Mouse (Mus musculus) hindbrain, embryonic 14.5 days (tissue): ENCODE data around the gene Cd52. TPM values are rescaled to one million over a fixed set of nuclear protein-coding genes. Genes with fewer than 3 reads are reported as not detected.
A peak's percentile ranks its signal among the peaks of the same experiment; 100 is the strongest.

ENCODE experiments used
- ATAC-seq: fragments of 200-750 bp; cut with Nextera tagmentation; 2 replicates; pipeline ENCODE4 v1.8.0; 2017; ENCODE audit warnings: moderate number of reproducible peaks, mild to moderate bottlenecking, moderate TSS enrichment, moderate library complexity; ENCODE audit not compliant: low FRiP score
- DNase-seq: peaks from one replicate; pipeline ENCODE4 v3.0.0-alpha.2; 2015; ENCODE audit warnings: low spot score
- H3K27ac ChIP-seq: fragments of 300-500 bp; sonication (generic); 2 replicates; pipeline ENCODE4 v1.5.1; 2014; ENCODE audit warnings: mild to moderate bottlenecking, moderate library complexity
- H3K27me3 ChIP-seq: fragments of 300-500 bp; sonication (generic); 2 replicates; pipeline ENCODE4 v1.6.1; 2014; ENCODE audit warnings: mild to moderate bottlenecking, low read length, mixed read lengths; ENCODE audit not compliant: control insufficient read depth, insufficient read depth
- H3K36me3 ChIP-seq: fragments of 300-500 bp; sonication (generic); replicated peaks from 2 replicates; pipeline ENCODE4 v1.6.1; 2014; ENCODE audit not compliant: control insufficient read depth, insufficient read depth
- H3K4me1 ChIP-seq: fragments of 300-500 bp; sonication (generic); replicated peaks from 2 replicates; pipeline ENCODE4 v1.6.1; 2014; ENCODE audit warnings: antibody characterized with exemption, low read length, mixed read lengths; ENCODE audit not compliant: control insufficient read depth, insufficient read depth
- H3K4me2 ChIP-seq: fragments of 300-500 bp; sonication (generic); replicated peaks from 2 replicates; pipeline ENCODE4 v1.6.1; 2014; ENCODE audit warnings: mild to moderate bottlenecking, moderate library complexity
- H3K4me3 ChIP-seq: fragments of 300-500 bp; sonication (generic); replicated peaks from 2 replicates; pipeline ENCODE4 v1.5.1; 2014; ENCODE audit warnings: mild to moderate bottlenecking, low read length
- H3K9ac ChIP-seq: fragments of 300-500 bp; sonication (generic); 2 replicates; pipeline ENCODE4 v1.6.1; 2014
- H3K9me3 ChIP-seq: fragments of 300-500 bp; sonication (generic); 2 replicates; pipeline ENCODE4 v1.6.1; 2016; ENCODE audit warnings: low read length; ENCODE audit not compliant: control insufficient read depth
- WGBS: fragments of 180-500 bp; shearing (Covaris S2); extraction: QIAGEN DNeasy Blood & Tissue Kit; methylation state at CpG from one replicate; pipeline ENCODE4 v1.1.7; 2014; 5-methylcytosine and 5-hydroxymethylcytosine counted together
- polyA plus RNA-seq: library from polyadenylated mRNA; unstranded; fragments of >200 nt; fragmentation: Nextera tagmentation; extraction: Ambion mirVana; gene quantifications from 2 replicates; pipeline ENCODE4 v1.2.1, GENCODE M21; 2014

Gene Cd52
- polyA plus RNA-seq, 1 experiment from 2014 or later = 2.4 TPM

GRCm38 (mm10) chr4:134127793-134128192 is 32.9 kb upstream of the Cd52 start:
- no peak for ATAC-seq
- Histone ChIP-seq H3K9ac (peak overlapping the region; percentile 84), H3K9me3 (no peaks in the 10 kb centered on the region), H3K4me2 (peak overlapping the region; percentile 71), H3K4me1 (peaks cover 18% of the 10 kb centered on the region), H3K27ac (no peak overlapping the region), H3K4me3 (peak overlapping the region; percentile 71), H3K36me3 (peaks cover 13% of the 10 kb centered on the region), H3K27me3 (no peaks in the 10 kb centered on the region)
- DNase-seq = no peak
- 63% methylated on average over 8 of the region's 8 CpGs for WGBS

GRCm38 (mm10) chr4:134127121-134127455 is 32.2 kb upstream of the Cd52 start:
- 92% methylated on average over 7 of the region's 7 CpGs for WGBS
- peak overlapping the region; percentile 84 for H3K9ac ChIP-seq
- peak overlapping the region; percentile 71 for H3K4me2 ChIP-seq

GRCm38 (mm10) chr4:134126300-134127120 is 31.6 kb upstream of the Cd52 start:
- H3K4me2 ChIP-seq = no peak overlapping the region
- H3K27ac ChIP-seq = no peak overlapping the region
- no peaks in the 10 kb centered on the region for H3K27me3 ChIP-seq
- H3K9ac ChIP-seq = peak overlapping the region; percentile 84
- H3K4me3 ChIP-seq = no peak overlapping the region
- peaks cover 11% of the 10 kb centered on the region for H3K36me3 ChIP-seq
- H3K9me3 ChIP-seq = no peaks in the 10 kb centered on the region
- no peak for DNase-seq
- peaks cover 18% of the 10 kb centered on the region for H3K4me1 ChIP-seq
- 89% methylated on average over 21 of the region's 21 CpGs for WGBS
- no peak for ATAC-seq

More at GRCm38 (mm10) chr4:134127121-134127455, 32.2 kb upstream of the Cd52 start:
- DNase-seq (no peak), ATAC-seq (no peak)
- Histone ChIP-seq H3K4me3 (0 out of 2 replicates have a peak overlapping the region, but pooled peaks have one; percentile 71), H3K9me3 (no peaks in the 10 kb centered on the region), H3K4me1 (peaks cover 18% of the 10 kb centered on the region), H3K27ac (no peak overlapping the region), H3K27me3 (no peaks in the 10 kb centered on the region), H3K36me3 (peaks cover 13% of the 10 kb centered on the region)

GRCm38 (mm10) chr4:134125383-134126060 is 30.6 kb upstream of the Cd52 start:
- ATAC-seq (no peak), DNase-seq (no peak)
- H3K27ac ChIP-seq = no peak overlapping the region
- 0 out of 2 replicates have a peak, but pooled peaks cover 2% of the 10 kb centered on the region for H3K36me3 ChIP-seq
- H3K4me1 ChIP-seq = peaks cover 18% of the 10 kb centered on the region
- WGBS = 87% methylated on average over 15 of the region's 15 CpGs
- H3K27me3 ChIP-seq = no peaks in the 10 kb centered on the region
- no peak overlapping the region for H3K4me2 ChIP-seq
- no peak overlapping the region for H3K9ac ChIP-seq
- no peak overlapping the region for H3K4me3 ChIP-seq
- H3K9me3 ChIP-seq = no peaks in the 10 kb centered on the region

- Histone ChIP-seq H3K4me1 (peaks cover 18% of the 10 kb centered on the region), H3K4me3 (no peak overlapping the region), H3K27me3 (no peaks in the 10 kb centered on the region), H3K9ac (no peak overlapping the region), H3K27ac (no peak overlapping the region), H3K4me2 (no peak overlapping the region), H3K9me3 (no peaks in the 10 kb centered on the region), H3K36me3 (no peaks in the 10 kb centered on the region)
- ATAC-seq (no peak), DNase-seq (peak; percentile 72)
- WGBS = 28% methylated on average over 17 of the region's 17 CpGs
These were observed 29.0 kb upstream of the Cd52 start for GRCm38 (mm10) chr4:134123680-134124551.

- no peaks in the 10 kb centered on the region for H3K9me3 ChIP-seq
- no peak for ATAC-seq
- no peaks in the 10 kb centered on the region for H3K36me3 ChIP-seq
- H3K4me3 ChIP-seq = no peak overlapping the region
- peaks cover 18% of the 10 kb centered on the region for H3K4me1 ChIP-seq
- no peak for DNase-seq
- no peaks in the 10 kb centered on the region for H3K27me3 ChIP-seq
- WGBS = 89% methylated on average over 6 of the region's 6 CpGs
- no peak overlapping the region for H3K27ac ChIP-seq
- H3K4me2 ChIP-seq = no peak overlapping the region
- no peak overlapping the region for H3K9ac ChIP-seq
These were observed 28.3 kb upstream of the Cd52 start for GRCm38 (mm10) chr4:134123147-134123546.

- H3K4me1 ChIP-seq = peaks cover 10% of the 10 kb centered on the region
- ATAC-seq (no peak), DNase-seq (no peak)
These were observed 27.4 kb upstream of the Cd52 start for GRCm38 (mm10) chr4:134122281-134122680.

GRCm38 (mm10) chr4:134121571-134121970 is 26.7 kb upstream of the Cd52 start:
- 47% methylated on average over 4 of the region's 4 CpGs for WGBS
- Histone ChIP-seq H3K27me3 (no peaks in the 10 kb centered on the region), H3K9me3 (no peaks in the 10 kb centered on the region), H3K4me2 (no peak overlapping the region), H3K4me1 (0 out of 2 replicates have a peak, but pooled peaks cover 4% of the 10 kb centered on the region), H3K36me3 (no peaks in the 10 kb centered on the region), H3K27ac (no peak overlapping the region), H3K9ac (no peak overlapping the region), H3K4me3 (no peak overlapping the region)
- ATAC-seq (no peak), DNase-seq (no peak)

More at GRCm38 (mm10) chr4:134122281-134122680, 27.4 kb upstream of the Cd52 start:
- Histone ChIP-seq H3K27ac (no peak overlapping the region), H3K9ac (no peak overlapping the region), H3K27me3 (no peaks in the 10 kb centered on the region), H3K36me3 (no peaks in the 10 kb centered on the region), H3K4me3 (no peak overlapping the region), H3K9me3 (no peaks in the 10 kb centered on the region), H3K4me2 (no peak overlapping the region)
- 42% methylated on average over 3 of the region's 3 CpGs for WGBS

- 84% methylated on average over 4 of the region's 4 CpGs for WGBS
- Histone ChIP-seq H3K4me1 (0 out of 2 replicates have a peak, but pooled peaks cover 4% of the 10 kb centered on the region), H3K36me3 (no peaks in the 10 kb centered on the region), H3K9me3 (no peaks in the 10 kb centered on the region), H3K4me3 (no peak overlapping the region), H3K4me2 (no peak overlapping the region), H3K27me3 (no peaks in the 10 kb centered on the region), H3K27ac (no peak overlapping the region), H3K9ac (no peak overlapping the region)
- DNase-seq = no peak
- ATAC-seq = no peak
These were observed 26.0 kb upstream of the Cd52 start for GRCm38 (mm10) chr4:134120916-134121315.
